Mouse (Mus musculus): ENCODE measurements around the gene Arl6ip4. TPM values are rescaled to one million over a fixed set of nuclear protein-coding genes. Genes with fewer than 3 reads are reported as not detected.

Gene Arl6ip4
- total and polyA plus RNA-seq, 3 experiments: 57.8 to 128 TPM; not detected in 1

GRCm38 (mm10) chr5:124113030-124113429 lies 2.9 kb upstream of the Arl6ip4 start:
- H3K9ac ChIP-seq (ENCODE audit: control insufficient read depth, low read depth, low read length, poor library complexity, severe bottlenecking): peak overlapping the region; percentile 83
- H3K4me3 ChIP-seq (ENCODE audit: control insufficient read depth in 1 of 2, insufficient read depth in 1 of 2, low read depth in 2 of 2, low read length in 2 of 2): peak overlapping the region; percentile 71 to 77
- 0 out of 4 replicates have a peak, but pooled peaks cover 0 to 4% of the 10 kb centered on the region in 2 experiments for H3K36me3 ChIP-seq (ENCODE audit: control insufficient read depth in 1 of 2, insufficient read depth in 2 of 2, low read length in 2 of 2)
- no peaks in the 10 kb centered on the region for H3K27me3 ChIP-seq (ENCODE audit: control insufficient read depth in 1 of 2, insufficient read depth in 2 of 2, low read length in 2 of 2)
- H3K27ac ChIP-seq (ENCODE audit: control insufficient read depth, low read depth, low read length): no peak overlapping the region
- no peaks in the 10 kb centered on the region for H3K9me3 ChIP-seq (replicated peaks; ENCODE audit: insufficient read depth, low read length)
- H3K79me2 ChIP-seq (ENCODE audit: control insufficient read depth, insufficient read depth, low read length, poor library complexity): peaks cover 48% of the 10 kb centered on the region
- H3K4me1 ChIP-seq (ENCODE audit: control insufficient read depth in 1 of 2, insufficient read depth in 2 of 2, low read length in 2 of 2): peaks cover 0 to 15% of the 10 kb centered on the region in 2 experiments; a peak in 3 of 4 replicates
- no peak for TF ChIP-seq KAT2A (conservative IDR thresholded peaks at IDR 0.05; ENCODE audit: low read depth, low read length)
- TF ChIP-seq ZKSCAN1 (IDR thresholded peaks at IDR 0.05; ENCODE audit: low read depth, low read length): no peak
- no peak for TF ChIP-seq CHD1 (IDR thresholded peaks at IDR 0.05; ENCODE audit: low read depth, low read length)
- no peak for TF ChIP-seq MAX (IDR thresholded peaks at IDR 0.05; ENCODE audit: low read length)
- no peak for TF ChIP-seq USF2 (IDR thresholded peaks at IDR 0.05; ENCODE audit: borderline replicate concordance in 1 of 2, insufficient read depth in 1 of 2, low read depth in 1 of 2, low read length in 2 of 2)
- TF ChIP-seq GATA1 (IDR thresholded peaks at IDR 0.05; ENCODE audit: low read depth, low read length): no peak
- TF ChIP-seq ZMIZ1 (IDR thresholded peaks at IDR 0.05; ENCODE audit: low read depth, low read length): no peak
- TF ChIP-seq POLR2AphosphoS2 (IDR thresholded peaks at IDR 0.05; ENCODE audit: low read length): no peak
- no peak for TF ChIP-seq NRF1 (IDR thresholded peaks at IDR 0.05; ENCODE audit: insufficient read depth, low read depth, low read length, poor library complexity, severe bottlenecking)
- no peak for TF ChIP-seq CTCF (IDR thresholded peaks at IDR 0.05 in 2 of 3, conservative IDR thresholded peaks at IDR 0.05 in 1 of 3; ENCODE audit: control insufficient read depth in 1 of 3, insufficient read depth in 1 of 3, low read depth in 2 of 3, low read length in 3 of 3, poor library complexity in 1 of 3, severe bottlenecking in 1 of 3)
- no peak for TF ChIP-seq TBP (IDR thresholded peaks at IDR 0.05; ENCODE audit: low read depth, low read length)
- peak; percentile 23 for DNase-seq (ENCODE audit: low read depth, low spot score)

- Histone ChIP-seq H3K27me3 (ENCODE audit: control insufficient read depth in 1 of 2, insufficient read depth in 2 of 2, low read length in 2 of 2) (no peaks in the 10 kb centered on the region), H3K27ac (ENCODE audit: control insufficient read depth, low read depth, low read length) (no peak overlapping the region), H3K4me3 (ENCODE audit: control insufficient read depth in 1 of 2, insufficient read depth in 1 of 2, low read depth in 2 of 2, low read length in 2 of 2) (no peak overlapping the region), H3K4me1 (ENCODE audit: control insufficient read depth in 1 of 2, insufficient read depth in 2 of 2, low read length in 2 of 2) (peaks cover 0 to 15% of the 10 kb centered on the region in 2 experiments; a peak in 3 of 4 replicates), H3K79me2 (ENCODE audit: control insufficient read depth, insufficient read depth, low read length, poor library complexity) (peaks cover 48% of the 10 kb centered on the region), H3K9ac (ENCODE audit: control insufficient read depth, low read depth, low read length, poor library complexity, severe bottlenecking) (no peak overlapping the region), H3K9me3 (replicated peaks; ENCODE audit: insufficient read depth, low read length) (no peaks in the 10 kb centered on the region), H3K36me3 (ENCODE audit: control insufficient read depth in 1 of 2, insufficient read depth in 2 of 2, low read length in 2 of 2) (peaks cover 2 to 4% of the 10 kb centered on the region in 2 experiments; a peak in 1 of 4 replicates)
- TF ChIP-seq ZNF384 (IDR thresholded peaks at IDR 0.05; ENCODE audit: low read depth, low read length): no peak
- TF ChIP-seq SIN3A (IDR thresholded peaks at IDR 0.05; ENCODE audit: low read length): no peak
- TF ChIP-seq USF2 (IDR thresholded peaks at IDR 0.05; ENCODE audit: borderline replicate concordance in 1 of 2, insufficient read depth in 1 of 2, low read depth in 1 of 2, low read length in 2 of 2): no peak
- TF ChIP-seq HCFC1 (IDR thresholded peaks at IDR 0.05; ENCODE audit: low read depth, low read length): no peak
- no peak for TF ChIP-seq KAT2A (conservative IDR thresholded peaks at IDR 0.05; ENCODE audit: low read depth, low read length)
- TF ChIP-seq CHD2 (IDR thresholded peaks at IDR 0.05; ENCODE audit: low read length): no peak
- no peak for TF ChIP-seq NELFE (IDR thresholded peaks at IDR 0.05; ENCODE audit: low read depth, low read length)
- TF ChIP-seq MXI1 (IDR thresholded peaks at IDR 0.05; ENCODE audit: low read depth, low read length): no peak
- TF ChIP-seq POLR2A (IDR thresholded peaks at IDR 0.05; ENCODE audit: control insufficient read depth in 1 of 2, insufficient read depth in 1 of 2, low read depth in 1 of 2, low read length in 2 of 2, poor library complexity in 1 of 2): no peak
- DNase-seq (ENCODE audit: low read depth, low spot score): no peak
Observed at GRCm38 (mm10) chr5:124114276-124115025, 1.4 kb upstream of the Arl6ip4 start.

Data from MEL (cell line).